Mouse (Mus musculus) C2C12 (cell line): Measurements from ENCODE around the gene Vmn2r10. TPM values are rescaled to one million over a fixed set of nuclear protein-coding genes. Genes with fewer than 3 reads are reported as not detected.
"Not testable (repeated sequence)": the region's sequence is repeated elsewhere in the genome, so short reads cannot be mapped to it uniquely, and the experiment has no call there.

Experiments used
- H3K27me3 ChIP-seq: one replicate; pipeline ENCODE4 v1.6.1; 2011; ENCODE audit not compliant: control insufficient read depth, insufficient read depth, insufficient read length
- H3K36me3 ChIP-seq: one replicate; pipeline ENCODE4 v1.6.1; 2011; ENCODE audit not compliant: control insufficient read depth, insufficient read depth
- H3K4me3 ChIP-seq: one replicate; pipeline ENCODE4 v1.5.1; 2011; ENCODE audit warnings: mild to moderate bottlenecking, control low read depth; ENCODE audit not compliant: poor library complexity, insufficient read depth, severe bottlenecking
- H3K79me2 ChIP-seq: one replicate; pipeline ENCODE4 v1.6.1; 2011; ENCODE audit not compliant: control insufficient read depth, insufficient read depth
- H3K79me3 ChIP-seq: one replicate; pipeline ENCODE4 v1.6.1; 2011; ENCODE audit warnings: low read depth, control low read depth
- H3ac ChIP-seq: one replicate; pipeline ENCODE3; 2011; ENCODE audit warnings: low read depth; ENCODE audit not compliant: control insufficient read depth, insufficient read length
- CEBPB ChIP-seq: IDR thresholded peaks from one replicate; pipeline ENCODE4 v1.6.1; 2011; ENCODE audit warnings: low read depth, mild to moderate bottlenecking, control low read depth, moderate library complexity
- CTCF ChIP-seq: IDR thresholded peaks from one replicate; pipeline ENCODE4 v1.5.1; 2011; ENCODE audit not compliant: control insufficient read depth, insufficient read depth, insufficient read length
- FOSL1 ChIP-seq: IDR thresholded peaks from one replicate; pipeline ENCODE4 v1.8.0; 2011; ENCODE audit warnings: mild to moderate bottlenecking, low read length; ENCODE audit not compliant: poor library complexity, insufficient read depth, severe bottlenecking
- MAX ChIP-seq: IDR thresholded peaks from one replicate; pipeline ENCODE4 v1.6.1; 2011; ENCODE audit warnings: mild to moderate bottlenecking, control low read depth
- MYOD1 ChIP-seq: IDR thresholded peaks from one replicate; pipeline ENCODE4 v1.6.1; 2011; ENCODE audit warnings: low read depth; ENCODE audit not compliant: control insufficient read depth, insufficient read length
- MYOG ChIP-seq: IDR thresholded peaks from one replicate; pipeline ENCODE4 v1.6.1; 2011; ENCODE audit not compliant: control insufficient read depth, insufficient read length; ENCODE audit errors: extremely low read depth
- USF1 ChIP-seq: IDR thresholded peaks from one replicate; pipeline ENCODE4 v1.6.1; 2011; ENCODE audit warnings: low read depth, mild to moderate bottlenecking, control low read depth, moderate library complexity
- long read RNA-seq, 2 experiments: library from polyadenylated mRNA; unstranded; transcript quantifications; one replicate each; pipeline ENCODE4 v2.0.0; 2019 to 2020
- polyA plus RNA-seq: library from polyadenylated mRNA; unstranded; fragments of >200 nt; fragmentation: generic; extraction: Trizol; gene quantifications from one replicate; pipeline ENCODE4 v1.2.1, GENCODE M21; 2012; ENCODE audit warnings: missing spikeins

The Vmn2r10 gene
- not detected for polyA plus RNA-seq
- long read RNA-seq, experiment 1 = 0 reads
- long read RNA-seq, experiment 2 = 0 reads

DNA sequence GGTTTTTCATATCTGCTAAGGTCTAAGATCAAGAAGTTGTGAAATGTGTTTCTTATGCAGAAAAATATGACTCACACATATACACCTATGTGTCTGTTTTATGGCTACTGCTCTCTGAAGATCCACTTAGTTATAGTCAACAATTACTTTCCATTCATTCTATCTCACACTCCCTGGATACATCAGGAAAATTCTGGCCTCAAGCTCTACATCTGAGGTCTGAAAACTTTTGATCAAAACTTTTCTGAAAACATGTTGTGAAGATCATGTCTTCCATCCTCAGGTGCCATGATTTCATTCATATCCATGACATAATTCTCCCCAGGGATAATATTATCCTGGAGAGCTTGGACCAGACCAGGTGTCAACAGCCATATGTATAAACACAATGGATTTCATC is at the start of gene Vmn2r10:
Vmn2r10 (minus strand) TSS at position 101 of the 400 bp plus-strand sequence.
- H3K79me2 ChIP-seq, H3K79me3 ChIP-seq, H3ac ChIP-seq, H3K4me3 ChIP-seq, H3K36me3 ChIP-seq, H3K27me3 ChIP-seq: not testable (repeated sequence)

DNA sequence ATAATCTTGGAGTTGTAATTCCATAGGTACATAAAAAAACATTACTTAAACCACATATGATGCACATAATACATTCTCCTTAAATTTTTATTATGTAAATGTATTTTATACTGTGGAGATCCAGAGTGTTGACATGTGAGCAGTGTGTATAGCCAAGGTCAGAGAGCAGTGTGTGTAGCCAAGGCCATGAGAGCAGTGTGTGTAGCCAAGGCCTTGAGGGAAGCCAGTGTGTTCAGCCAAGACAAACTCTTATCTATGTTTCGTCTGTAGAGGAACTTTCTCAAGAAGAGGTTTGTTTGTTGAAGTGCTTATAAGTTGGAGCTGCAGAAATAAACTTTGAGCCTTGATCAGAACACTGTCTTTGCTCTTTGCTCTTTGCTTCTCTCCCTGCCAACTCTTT is 49.0 kb upstream of the Vmn2r10 start:
- Histone ChIP-seq H3K27me3 (no peaks in the 10 kb centered on the region), H3K4me3 (no peak overlapping the region), H3K79me2 (no peaks in the 10 kb centered on the region), H3ac (no peak overlapping the region), H3K79me3 (no peaks in the 10 kb centered on the region), H3K36me3 (no peaks in the 10 kb centered on the region)
- TF ChIP-seq FOSL1 (no peak), CEBPB (no peak), MYOD1 (no peak), USF1 (no peak), CTCF (no peak), MAX (no peak), MYOG (no peak)

DNA sequence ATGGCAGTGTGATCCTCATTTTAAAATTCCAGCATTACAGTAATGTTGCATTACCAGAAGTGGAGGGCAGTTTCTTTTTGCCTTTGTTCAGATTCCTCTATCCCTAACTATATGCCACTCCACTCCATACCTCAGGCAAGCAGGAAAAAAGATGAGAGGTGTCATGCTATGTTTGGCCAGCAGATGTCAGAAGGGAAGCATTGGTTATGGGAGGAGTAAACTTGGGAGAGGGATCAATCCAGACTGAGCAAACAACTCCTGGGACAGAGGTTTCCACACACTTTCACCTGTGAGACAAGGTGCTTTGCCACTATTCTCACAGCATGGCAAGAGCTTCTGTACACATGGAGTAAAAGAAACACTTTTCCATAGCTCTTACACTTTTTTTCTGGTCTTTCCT is 26.3 kb upstream of the Vmn2r10 start:
- Histone ChIP-seq H3K36me3 (no peaks in the 10 kb centered on the region), H3ac (no peak overlapping the region), H3K27me3 (no peaks in the 10 kb centered on the region), H3K79me2 (no peaks in the 10 kb centered on the region), H3K4me3 (no peak overlapping the region), H3K79me3 (no peaks in the 10 kb centered on the region)
- TF ChIP-seq CEBPB = no peak
- TF ChIP-seq CTCF = no peak
- no peak for TF ChIP-seq MYOG
- no peak for TF ChIP-seq MYOD1
- TF ChIP-seq FOSL1 = no peak
- TF ChIP-seq MAX = no peak
- no peak for TF ChIP-seq USF1

DNA sequence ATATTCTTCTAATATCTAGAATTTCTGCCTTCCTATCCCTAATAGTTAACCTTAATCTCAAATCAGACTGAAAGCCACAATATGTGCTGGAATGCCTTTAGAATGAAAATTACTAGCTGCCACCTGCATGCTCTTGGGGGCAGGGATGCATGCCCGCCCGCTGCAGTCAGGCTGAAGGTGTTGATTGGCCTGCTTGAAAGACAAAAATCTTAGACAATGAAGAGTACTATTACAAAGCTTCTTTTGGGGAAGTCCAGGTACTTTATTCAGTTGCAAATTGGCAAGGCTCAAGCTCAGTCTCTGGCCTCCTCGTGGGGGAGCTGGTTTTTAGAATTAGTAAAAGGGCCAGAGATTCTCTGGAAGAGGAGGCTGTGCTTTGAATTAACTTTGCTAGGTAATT is 17.4 kb downstream of the Vmn2r10 start:
- Histone ChIP-seq H3K36me3 (no peaks in the 10 kb centered on the region), H3K27me3 (no peaks in the 10 kb centered on the region), H3K79me3 (no peaks in the 10 kb centered on the region), H3K4me3 (no peak overlapping the region), H3ac (no peak overlapping the region), H3K79me2 (no peaks in the 10 kb centered on the region)
- TF ChIP-seq USF1 (no peak), MYOG (no peak), CTCF (no peak), MAX (no peak), MYOD1 (no peak), FOSL1 (no peak)

Other genes with a start within 250 kb of the Vmn2r10 start
- not detected for gene Rnf212, start 231.5 kb downstream of the Vmn2r10 start, polyA plus RNA-seq
- not detected for gene Tmed11, start 211.2 kb downstream of the Vmn2r10 start, polyA plus RNA-seq
- not detected for gene Vmn2r8, start 197.7 kb downstream of the Vmn2r10 start, polyA plus RNA-seq
- not detected for gene Vmn2r9, start 153.9 kb downstream of the Vmn2r10 start, polyA plus RNA-seq
- gene Vmn2r11, start 53.0 kb upstream of the Vmn2r10 start, polyA plus RNA-seq = not detected
- gene Vmn2r12, start 91.4 kb upstream of the Vmn2r10 start, polyA plus RNA-seq = not detected
- gene Vmn2r13, start 185.7 kb upstream of the Vmn2r10 start, polyA plus RNA-seq = 0.04 TPM
- gene Vmn2r14, start 218.2 kb upstream of the Vmn2r10 start, polyA plus RNA-seq = not detected